Mouse (Mus musculus): Measurements from ENCODE around the gene Gm28490. TPM values are rescaled to one million over a fixed set of nuclear protein-coding genes. Genes with fewer than 3 reads are reported as not detected.
"Not testable (repeated sequence)": the region's sequence is repeated elsewhere in the genome, so short reads cannot be mapped to it uniquely, and the experiment has no call there.

Gm28490 gene
- polyA plus RNA-seq (2014; fragmentation: Nextera tagmentation; extraction: Ambion mirVana) = not detected in 2 replicates

GRCm38 (mm10) chrY:31634656-31635055, at the start of gene Gm28490:
Gm28490 (minus strand) TSS chrY:31634756.
- not testable (repeated sequence) for H3K27ac ChIP-seq (replicated peaks; ENCODE audit: low read depth, low read length); ATAC-seq (replicated peaks; ENCODE audit: insufficient number of reproducible peaks, low FRiP score, low TSS enrichment, low read depth); H3K9ac ChIP-seq (replicated peaks; ENCODE audit: low read length); H3K4me1 ChIP-seq (ENCODE audit: control insufficient read depth, insufficient read depth, low read length); H3K36me3 ChIP-seq (replicated peaks; ENCODE audit: control insufficient read depth, insufficient read depth, low read depth, low read length); H3K27me3 ChIP-seq (ENCODE audit: control insufficient read depth, insufficient read depth, low read length); H3K4me2 ChIP-seq (ENCODE audit: low read depth, low read length); DNase-seq (ENCODE audit: low spot score); H3K4me3 ChIP-seq (ENCODE audit: low read depth, low read length); H3K9me3 ChIP-seq (replicated peaks; ENCODE audit: control insufficient read depth, low read length)
- no CpG with 5 or more reads among the region's 8 CpGs for WGBS
